Mouse (Mus musculus): ENCODE measurements at regions not wholly inside any gene's neighbourhood (a gene's known extent, or its start where the extent isn't known, plus 50 kb on each side); places are given as distances from the start of the nearest gene placed in this dataset.

GRCm38 (mm10) chr12:77131328-77131727, 106.6 kb upstream of the Fut8 start:
- TF ChIP-seq MAFK (IDR thresholded peaks at IDR 0.05; ENCODE audit: insufficient read depth, low read depth, low read length) (no peak), CHD2 (IDR thresholded peaks at IDR 0.05; ENCODE audit: low read depth, low read length) (no peak), ZC3H11A (IDR thresholded peaks at IDR 0.05; ENCODE audit: borderline replicate concordance, low read depth, low read length) (no peak), HCFC1 (IDR thresholded peaks at IDR 0.05; ENCODE audit: borderline replicate concordance, insufficient read depth, low read length) (no peak)
